Mouse (Mus musculus) mature B cell (primary cell): ENCODE data around the gene Znhit3.

Experiments used
- in situ Hi-C: fragments of 300-500 bp; cut with MboI; formaldehyde crosslinking; loops from 2 replicates; pipeline ENCODE4 v1.14.3; 2019

Gene Znhit3

GRCm38 (mm10) chr11:84916053-84916702 is at the start of gene Znhit3:
Gene Znhit3, minus strand, starts transcription at chr11:84916366.
- in situ Hi-C loops = no loop called here

GRCm38 (mm10) chr11:84963556-84963955 is 47.4 kb upstream of the Znhit3 start:
- in situ Hi-C loops = no loop called here

- in situ Hi-C loops = no loop called here
Measured at GRCm38 (mm10) chr11:84962536-84962935, 46.4 kb upstream of the Znhit3 start.

GRCm38 (mm10) chr11:84961571-84961970 is 45.4 kb upstream of the Znhit3 start:
- in situ Hi-C loops = no loop called here

GRCm38 (mm10) chr11:84960780-84961179 is 44.6 kb upstream of the Znhit3 start:
- in situ Hi-C loops = no loop called here

GRCm38 (mm10) chr11:84960291-84960690 is 44.1 kb upstream of the Znhit3 start:
- in situ Hi-C loops = no loop called here

- in situ Hi-C loops = no loop called here
Measured at GRCm38 (mm10) chr11:84959701-84960181, 43.6 kb upstream of the Znhit3 start.

- in situ Hi-C loops = no loop called here
Measured at GRCm38 (mm10) chr11:84959181-84959580, 43.0 kb upstream of the Znhit3 start.

- in situ Hi-C loops = no loop called here
Measured at GRCm38 (mm10) chr11:84958271-84958630, 42.1 kb upstream of the Znhit3 start.

GRCm38 (mm10) chr11:84957591-84958270 is 41.6 kb upstream of the Znhit3 start, which contains the start of gene Car4:
Gene Car4, plus strand, starts transcription at chr11:84957786.
- in situ Hi-C loops = no loop called here

- in situ Hi-C loops = no loop called here
Measured at GRCm38 (mm10) chr11:84957171-84957570, 41.0 kb upstream of the Znhit3 start.

GRCm38 (mm10) chr11:84956400-84956799 is 40.2 kb upstream of the Znhit3 start:
- in situ Hi-C loops = no loop called here

- in situ Hi-C loops = no loop called here
Measured at GRCm38 (mm10) chr11:84952611-84953010, 36.4 kb upstream of the Znhit3 start.

GRCm38 (mm10) chr11:84948526-84948925 is 32.4 kb upstream of the Znhit3 start:
- in situ Hi-C loops = no loop called here

GRCm38 (mm10) chr11:84948114-84948513 is 31.9 kb upstream of the Znhit3 start:
- in situ Hi-C loops = no loop called here

- in situ Hi-C loops = no loop called here
Measured at GRCm38 (mm10) chr11:84947206-84947605, 31.0 kb upstream of the Znhit3 start.

GRCm38 (mm10) chr11:84945841-84946240 is 29.7 kb upstream of the Znhit3 start:
- in situ Hi-C loops = no loop called here

- in situ Hi-C loops = no loop called here
Measured at GRCm38 (mm10) chr11:84944639-84945435, 28.7 kb upstream of the Znhit3 start.

- in situ Hi-C loops = no loop called here
Measured at GRCm38 (mm10) chr11:84943948-84944347, 27.8 kb upstream of the Znhit3 start.

- in situ Hi-C loops = no loop called here
Measured at GRCm38 (mm10) chr11:84940140-84940539, 24.0 kb upstream of the Znhit3 start.

GRCm38 (mm10) chr11:84939508-84940053 is 23.4 kb upstream of the Znhit3 start:
- in situ Hi-C loops = no loop called here

- in situ Hi-C loops = no loop called here
Measured at GRCm38 (mm10) chr11:84932261-84932660, 16.1 kb upstream of the Znhit3 start.
